Mouse (Mus musculus): ENCODE results near the gene Akirin2. TPM values are rescaled to one million over a fixed set of nuclear protein-coding genes. Genes with fewer than 3 reads are reported as not detected.

The Akirin2 gene
- 10 to 100 TPM; 61.0 to 68.5 TPM for polyA plus RNA-seq (2017; shearing (Covaris generic))

DNA sequence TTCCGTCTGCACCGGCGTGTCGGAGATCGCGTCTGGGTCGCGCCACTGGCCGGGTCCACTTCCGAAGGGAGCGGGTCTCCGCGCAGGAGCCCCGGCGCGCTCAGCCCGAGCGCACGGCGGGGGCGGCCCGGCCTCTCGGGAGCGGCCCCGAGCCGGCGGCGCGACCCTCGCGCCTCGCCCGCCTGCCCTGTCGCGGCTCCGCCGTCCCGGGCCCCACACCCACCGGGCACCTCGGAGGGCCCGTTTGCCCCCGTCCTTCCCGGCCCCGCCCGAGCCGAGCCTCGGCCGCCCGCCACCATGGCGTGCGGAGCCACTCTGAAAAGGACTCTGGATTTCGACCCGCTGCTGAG, at the start of gene Akirin2:
Akirin2 (plus strand) TSS at position 190 of the 350 bp plus-strand sequence.

GRCm38 (mm10) chr4:34614630-34615094, 63.9 kb downstream of the Akirin2 start, which contains the start of the genes Orc3 and Rars2:
Gene Orc3 (minus strand): TSS chr4:34614944.
Gene Rars2 (plus strand): TSS chr4:34614957.

Other genes starting within 250 kb of the Akirin2 start
- 100 to 1,000 TPM in 1 of 2 experiments, 10 to 100 TPM in 1; 90.1 to 112 TPM for gene Orc3, start 64.0 kb downstream of the Akirin2 start, polyA plus RNA-seq (2017; shearing (Covaris generic))
- gene Rars2, start 64.0 kb downstream of the Akirin2 start, polyA plus RNA-seq (2017; shearing (Covaris generic)): 10 to 100 TPM; 40.5 to 44.9 TPM
- gene Slc35a1, start 136.5 kb downstream of the Akirin2 start, polyA plus RNA-seq (2017; shearing (Covaris generic)): 10 to 100 TPM; 20.0 to 29.9 TPM
- gene Cfap206, start 179.3 kb downstream of the Akirin2 start, polyA plus RNA-seq (2017; shearing (Covaris generic)): under 1 TPM in 1 of 2 experiments, not detected in 1; 0.57 TPM
- not detected for gene Gm136, start 205.3 kb downstream of the Akirin2 start, polyA plus RNA-seq (2017; shearing (Covaris generic))
- gene Smim8, start 227.5 kb downstream of the Akirin2 start, polyA plus RNA-seq (2017; shearing (Covaris generic)): 10 to 100 TPM; 68.7 to 86.7 TPM